Mouse (Mus musculus) intestine, postnatal 0 days (tissue): ENCODE measurements around the gene Pced1b. TPM values are rescaled to one million over a fixed set of nuclear protein-coding genes. Genes with fewer than 3 reads are reported as not detected.

Source experiments
- ATAC-seq: fragments of 200-750 bp; cut with Nextera tagmentation; 2 replicates; pipeline ENCODE4 v1.8.0; 2017; ENCODE audit warnings: mild to moderate bottlenecking, moderate TSS enrichment, moderate library complexity
- H3K27ac ChIP-seq: fragments of 300-500 bp; sonication (generic); 2 replicates; pipeline ENCODE4 v1.5.1; 2014; ENCODE audit warnings: mild to moderate bottlenecking, low read depth, low read length, moderate library complexity
- H3K27me3 ChIP-seq: fragments of 300-500 bp; sonication (generic); replicated peaks from 2 replicates; pipeline ENCODE4 v1.6.1; 2014; ENCODE audit warnings: low read length, mixed read lengths; ENCODE audit not compliant: control insufficient read depth, insufficient read depth
- H3K36me3 ChIP-seq: fragments of 300-500 bp; sonication (generic); 2 replicates; pipeline ENCODE4 v1.6.1; 2014; ENCODE audit warnings: mild to moderate bottlenecking, moderate library complexity; ENCODE audit not compliant: control insufficient read depth, insufficient read depth
- H3K4me1 ChIP-seq: fragments of 300-500 bp; sonication (generic); replicated peaks from 2 replicates; pipeline ENCODE4 v1.6.1; 2014; ENCODE audit warnings: antibody characterized with exemption, low read length, mixed read lengths; ENCODE audit not compliant: control insufficient read depth, insufficient read depth
- H3K4me2 ChIP-seq: fragments of 300-500 bp; sonication (generic); replicated peaks from 2 replicates; pipeline ENCODE4 v1.6.1; 2014; ENCODE audit warnings: low read depth, mild to moderate bottlenecking, moderate library complexity
- H3K4me3 ChIP-seq: fragments of 300-500 bp; sonication (generic); 2 replicates; pipeline ENCODE4 v1.5.1; 2014; ENCODE audit warnings: low read depth, low read length
- H3K9ac ChIP-seq: fragments of 300-500 bp; sonication (generic); 2 replicates; pipeline ENCODE4 v1.6.1; 2014; ENCODE audit warnings: mild to moderate bottlenecking, low read depth, low read length
- H3K9me3 ChIP-seq: fragments of 300-500 bp; sonication (generic); 2 replicates; pipeline ENCODE4 v1.6.1; 2016; ENCODE audit warnings: mixed run types; ENCODE audit not compliant: control insufficient read depth
- CTCF ChIP-seq: sonication (generic); IDR thresholded peaks from 2 replicates; pipeline ENCODE4 v1.5.1; 2016; ENCODE audit warnings: low read depth, mild to moderate bottlenecking, control low read depth, antibody characterized with exemption, moderate library complexity
- WGBS: fragments of 180-500 bp; shearing (Covaris S2); extraction: QIAGEN DNeasy Blood & Tissue Kit; methylation state at CpG from one replicate; pipeline ENCODE4 v1.1.7; 2014; 5-methylcytosine and 5-hydroxymethylcytosine counted together
- polyA plus RNA-seq: library from polyadenylated mRNA; unstranded; fragments of >200 nt; fragmentation: Nextera tagmentation; extraction: Ambion mirVana; gene quantifications from 2 replicates; pipeline ENCODE4 v1.2.1, GENCODE M21; 2015

Pced1b gene
- polyA plus RNA-seq, 1 experiment from 2014 or later, result 1.6 TPM

DNA sequence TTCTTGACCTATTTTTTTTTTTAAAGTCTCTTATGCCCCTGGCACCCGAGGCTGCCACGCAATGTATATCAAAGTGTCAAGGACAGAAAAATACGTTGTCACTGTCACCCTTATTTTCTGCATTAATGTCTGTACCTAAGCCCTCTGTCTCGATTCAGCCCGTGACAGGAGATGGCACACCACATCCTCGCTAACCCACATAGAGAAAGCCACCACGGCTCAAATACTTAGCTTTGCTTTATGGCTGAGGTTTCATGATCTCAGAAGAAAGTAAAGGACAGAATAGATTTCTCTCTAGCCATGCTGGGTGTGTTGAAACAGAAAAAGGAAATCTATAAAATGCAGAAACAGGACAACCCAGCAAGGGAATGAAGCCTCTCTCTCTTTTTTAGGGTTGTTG, 64.3 kb downstream of the Pced1b start:
- H3K9ac ChIP-seq, result no peak overlapping the region
- H3K4me1 ChIP-seq, result no peaks in the 10 kb centered on the region
- no peak for TF ChIP-seq CTCF
- no peaks in the 10 kb centered on the region for H3K9me3 ChIP-seq
- H3K4me3 ChIP-seq, result no peak overlapping the region
- H3K4me2 ChIP-seq, result no peak overlapping the region
- no peaks in the 10 kb centered on the region for H3K36me3 ChIP-seq
- 80% methylated on average over 7 of the region's 7 CpGs for WGBS
- H3K27ac ChIP-seq, result no peak overlapping the region
- H3K27me3 ChIP-seq, result no peaks in the 10 kb centered on the region
- no peak for ATAC-seq

DNA sequence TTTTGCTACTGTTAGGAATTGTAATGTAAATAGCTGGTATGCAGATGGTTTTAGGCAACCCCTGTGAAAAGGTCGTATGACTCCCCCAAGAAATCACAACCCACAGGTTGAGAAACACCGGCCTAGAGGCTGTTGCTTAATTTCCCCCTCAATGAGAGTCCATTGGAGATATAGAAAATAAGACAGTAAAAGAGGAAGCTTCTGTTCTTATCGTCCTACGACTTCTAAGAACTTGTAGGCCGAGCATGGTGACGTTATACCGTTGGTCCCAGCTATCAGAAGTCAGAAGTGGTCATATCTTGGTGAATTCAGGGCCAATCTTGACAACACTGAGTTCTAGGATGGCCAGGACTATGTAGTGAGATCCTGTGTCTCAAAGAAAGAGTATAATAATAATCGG, 65.0 kb downstream of the Pced1b start:
- H3K9me3 ChIP-seq, result no peaks in the 10 kb centered on the region
- no peak for ATAC-seq
- H3K4me1 ChIP-seq, result no peaks in the 10 kb centered on the region
- no peak overlapping the region for H3K9ac ChIP-seq
- WGBS, result 93% methylated on average over 8 of the region's 8 CpGs
- no peaks in the 10 kb centered on the region for H3K27me3 ChIP-seq
- no peak for TF ChIP-seq CTCF
- H3K4me3 ChIP-seq, result no peak overlapping the region
- H3K27ac ChIP-seq, result no peak overlapping the region
- no peak overlapping the region for H3K4me2 ChIP-seq
- H3K36me3 ChIP-seq, result no peaks in the 10 kb centered on the region

DNA sequence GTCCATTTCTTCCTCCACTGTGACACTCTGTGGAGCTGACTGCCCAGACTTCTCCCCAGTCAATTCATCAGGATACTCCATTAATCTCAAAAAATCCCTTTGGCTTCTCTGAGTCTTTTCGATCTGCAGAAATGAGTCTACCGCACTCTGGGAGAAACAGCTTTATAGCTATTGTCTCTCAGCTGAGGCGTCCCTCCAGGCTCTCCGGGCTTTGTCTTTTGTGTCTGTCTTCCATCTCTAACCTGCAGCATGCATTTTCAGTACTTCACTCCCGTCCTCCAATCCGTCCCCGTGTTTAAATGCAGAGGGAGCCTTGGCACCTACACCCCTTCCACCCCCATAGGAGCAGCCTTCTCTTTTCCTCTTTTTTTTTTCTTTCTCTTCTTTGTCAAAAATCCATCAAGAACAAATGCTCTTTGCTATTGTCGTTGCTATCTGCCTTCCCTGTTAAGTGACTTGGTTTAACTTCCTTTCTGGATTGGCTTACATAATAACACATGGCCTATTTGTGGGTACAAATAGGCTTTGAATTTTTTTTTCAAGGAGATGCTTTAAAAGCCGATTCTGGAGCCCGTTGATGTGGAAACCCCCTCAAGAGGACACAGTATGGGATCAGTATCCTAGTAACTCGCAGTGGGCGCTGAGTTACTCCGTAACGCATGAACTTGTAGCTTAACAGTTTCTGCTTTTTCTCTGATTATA, 68.0 kb downstream of the Pced1b start:
- no peaks in the 10 kb centered on the region for H3K4me1 ChIP-seq
- ATAC-seq, result no peak
- no peaks in the 10 kb centered on the region for H3K9me3 ChIP-seq
- no peak overlapping the region for H3K27ac ChIP-seq
- no peaks in the 10 kb centered on the region for H3K36me3 ChIP-seq
- H3K4me2 ChIP-seq, result no peak overlapping the region
- no peak overlapping the region for H3K9ac ChIP-seq
- TF ChIP-seq CTCF, result no peak
- no peak overlapping the region for H3K4me3 ChIP-seq
- no peaks in the 10 kb centered on the region for H3K27me3 ChIP-seq
- WGBS, result 87% methylated on average over 14 of the region's 14 CpGs

DNA sequence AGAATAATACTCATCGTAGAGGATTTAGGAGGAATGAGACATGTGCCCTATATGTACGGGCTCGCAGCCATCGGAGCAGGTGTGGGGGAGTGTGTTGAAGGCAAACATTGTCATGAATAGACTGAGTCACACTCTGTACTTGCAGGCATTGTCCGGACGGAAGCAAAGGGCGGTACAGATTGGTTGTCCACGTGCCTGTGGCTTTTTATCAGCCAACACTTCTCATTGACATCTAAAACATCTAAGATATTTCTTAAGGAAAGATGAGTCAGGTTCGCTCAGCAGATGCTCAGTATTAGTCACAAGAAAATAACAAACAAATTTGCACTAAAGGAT, 68.5 kb downstream of the Pced1b start:
- H3K4me2 ChIP-seq, result no peak overlapping the region
- H3K4me3 ChIP-seq, result no peak overlapping the region
- no peaks in the 10 kb centered on the region for H3K27me3 ChIP-seq
- H3K4me1 ChIP-seq, result no peaks in the 10 kb centered on the region
- no peak for ATAC-seq
- 78% methylated on average over 9 of the region's 9 CpGs for WGBS
- no peak overlapping the region for H3K9ac ChIP-seq
- TF ChIP-seq CTCF, result no peak
- H3K9me3 ChIP-seq, result no peaks in the 10 kb centered on the region
- H3K36me3 ChIP-seq, result no peaks in the 10 kb centered on the region
- H3K27ac ChIP-seq, result no peak overlapping the region

DNA sequence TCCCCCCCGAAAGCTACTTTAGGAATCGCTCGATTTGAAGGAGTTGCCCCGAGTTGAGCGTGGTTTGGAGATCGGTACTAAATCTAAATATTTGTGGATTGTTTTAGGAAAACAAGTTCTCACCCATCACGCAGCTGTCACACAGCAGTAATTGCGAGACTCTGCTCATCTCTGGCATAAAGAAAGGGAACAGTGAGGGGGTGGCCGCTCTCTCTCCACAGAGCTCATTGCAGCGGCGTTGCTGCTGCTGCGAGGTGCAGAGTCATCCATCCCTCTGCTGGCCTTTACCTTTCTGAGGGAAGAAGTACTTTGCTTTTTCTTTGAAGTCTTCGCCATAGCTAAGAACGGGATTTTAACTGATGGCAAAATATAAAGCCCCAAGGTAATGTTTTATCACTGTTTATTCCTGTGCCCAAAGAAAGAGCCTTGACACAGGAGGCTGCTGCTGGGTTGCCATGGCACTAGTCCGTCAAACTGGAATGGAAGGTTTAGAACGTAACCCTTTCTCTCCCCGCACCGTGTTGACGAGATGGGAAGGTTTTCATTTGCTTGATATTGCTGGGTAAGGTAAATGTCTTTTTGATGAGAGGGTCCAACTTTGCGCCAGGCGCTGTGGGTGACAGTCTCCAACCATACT, 71.6 kb downstream of the Pced1b start:
- 61% methylated on average over 21 of the region's 21 CpGs for WGBS
- Histone ChIP-seq H3K36me3 (no peaks in the 10 kb centered on the region), H3K4me2 (no peak overlapping the region), H3K4me1 (no peaks in the 10 kb centered on the region), H3K4me3 (no peak overlapping the region), H3K9me3 (no peaks in the 10 kb centered on the region), H3K27ac (no peak overlapping the region), H3K27me3 (no peaks in the 10 kb centered on the region), H3K9ac (no peak overlapping the region)
- no peak for ATAC-seq
- no peak for TF ChIP-seq CTCF

DNA sequence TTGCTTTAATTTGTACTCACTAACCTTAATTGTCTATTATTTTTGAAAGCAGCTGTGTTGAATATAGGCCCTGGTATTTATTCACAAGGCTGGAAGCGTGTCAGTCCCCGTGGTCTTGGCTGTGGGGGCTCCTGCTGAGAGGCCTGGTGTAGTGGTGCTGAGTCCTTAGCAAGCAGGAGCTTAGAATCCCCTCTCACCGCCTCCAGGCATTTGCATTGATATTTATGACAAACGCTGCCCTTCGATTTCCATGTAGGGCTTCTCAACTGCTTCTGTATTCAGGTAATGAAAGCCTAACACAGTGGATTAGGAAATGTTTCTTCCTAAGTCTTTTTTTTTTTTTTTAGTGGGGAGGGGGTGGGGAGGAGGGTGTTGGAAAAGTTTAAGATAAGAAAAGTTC, 75.9 kb downstream of the Pced1b start:
- no peaks in the 10 kb centered on the region for H3K36me3 ChIP-seq
- H3K27me3 ChIP-seq, result no peaks in the 10 kb centered on the region
- H3K4me3 ChIP-seq, result no peak overlapping the region
- H3K4me1 ChIP-seq, result no peaks in the 10 kb centered on the region
- no peak for ATAC-seq
- H3K4me2 ChIP-seq, result no peak overlapping the region
- no peak overlapping the region for H3K27ac ChIP-seq
- no peak for TF ChIP-seq CTCF
- 82% methylated on average over 5 of the region's 5 CpGs for WGBS
- H3K9me3 ChIP-seq, result no peaks in the 10 kb centered on the region
- no peak overlapping the region for H3K9ac ChIP-seq
